Mouse (Mus musculus) erythroblast, embryonic 14.5 days (primary cell): ENCODE measurements around the gene Nphs1. TPM values are rescaled to one million over a fixed set of nuclear protein-coding genes. Genes with fewer than 3 reads are reported as not detected.

Experiments
- H3K27me3 ChIP-seq: 2 replicates; pipeline ENCODE4 v1.6.1; 2012; ENCODE audit warnings: inconsistent platforms; ENCODE audit not compliant: control insufficient read depth
- H3K36me3 ChIP-seq: 2 replicates; pipeline ENCODE4 v1.6.1; 2012; ENCODE audit warnings: mild to moderate bottlenecking, inconsistent platforms; ENCODE audit not compliant: control insufficient read depth
- H3K4me1 ChIP-seq: 2 replicates; pipeline ENCODE4 v1.6.1; 2012; ENCODE audit warnings: inconsistent platforms; ENCODE audit not compliant: control insufficient read depth
- H3K4me3 ChIP-seq: replicated peaks from 2 replicates; pipeline ENCODE3; 2012; ENCODE audit warnings: moderate library complexity, mild to moderate bottlenecking, inconsistent platforms
- H3K9me3 ChIP-seq: 2 replicates; pipeline ENCODE4 v1.6.1; 2012; ENCODE audit warnings: low read length, inconsistent platforms, mixed read lengths; ENCODE audit not compliant: control insufficient read depth
- GATA1 ChIP-seq: IDR thresholded peaks from 2 replicates; pipeline ENCODE4 v1.6.1; 2012; ENCODE audit warnings: low read length, inconsistent platforms, mixed read lengths
- TAL1 ChIP-seq: IDR thresholded peaks from 3 replicates; pipeline ENCODE4 v1.6.1; 2012; ENCODE audit warnings: low read length, inconsistent platforms, mixed read lengths
- polyA plus RNA-seq: library from polyadenylated mRNA; stranded (reverse); fragments of >175 nt; gene quantifications from 2 replicates; pipeline ENCODE4 v1.2.3, GENCODE M21; 2012

The Nphs1 gene
- polyA plus RNA-seq, 1 experiment = not detected

- peak within 1 kb of the TSS; percentile 63 for H3K4me3 ChIP-seq
- no peak for TF ChIP-seq TAL1
- TF ChIP-seq GATA1 = no peak
- no peaks in the 10 kb centered on the region for H3K9me3 ChIP-seq
- peaks cover 10% of the 10 kb centered on the region for H3K36me3 ChIP-seq
- peaks cover 27% of the 10 kb centered on the region for H3K4me1 ChIP-seq
- peaks cover 12% of the 10 kb centered on the region for H3K27me3 ChIP-seq
Observed at GRCm38 (mm10) chr7:30421175-30421889, 36.8 kb upstream of the Nphs1 start, which contains the start of gene Nfkbid. Gene Nfkbid, plus strand, starts transcription at chr7:30421732.

- Histone ChIP-seq H3K27me3 (peaks cover 12% of the 10 kb centered on the region), H3K36me3 (peaks cover 14% of the 10 kb centered on the region), H3K9me3 (no peaks in the 10 kb centered on the region), H3K4me1 (peaks cover 27% of the 10 kb centered on the region), H3K4me3 (peak overlapping the region; percentile 63)
- TF ChIP-seq GATA1 (no peak), TAL1 (no peak)
Observed at GRCm38 (mm10) chr7:30421890-30422435, 36.2 kb upstream of the Nphs1 start.

- peak overlapping the region; percentile 63 for H3K4me3 ChIP-seq
- H3K27me3 ChIP-seq = peaks cover 12% of the 10 kb centered on the region
- no peaks in the 10 kb centered on the region for H3K9me3 ChIP-seq
- H3K36me3 ChIP-seq = peaks cover 14% of the 10 kb centered on the region
- no peak for TF ChIP-seq GATA1
- no peak for TF ChIP-seq TAL1
- peaks cover 27% of the 10 kb centered on the region for H3K4me1 ChIP-seq
Observed at GRCm38 (mm10) chr7:30422560-30422959, 35.6 kb upstream of the Nphs1 start.

DNA sequence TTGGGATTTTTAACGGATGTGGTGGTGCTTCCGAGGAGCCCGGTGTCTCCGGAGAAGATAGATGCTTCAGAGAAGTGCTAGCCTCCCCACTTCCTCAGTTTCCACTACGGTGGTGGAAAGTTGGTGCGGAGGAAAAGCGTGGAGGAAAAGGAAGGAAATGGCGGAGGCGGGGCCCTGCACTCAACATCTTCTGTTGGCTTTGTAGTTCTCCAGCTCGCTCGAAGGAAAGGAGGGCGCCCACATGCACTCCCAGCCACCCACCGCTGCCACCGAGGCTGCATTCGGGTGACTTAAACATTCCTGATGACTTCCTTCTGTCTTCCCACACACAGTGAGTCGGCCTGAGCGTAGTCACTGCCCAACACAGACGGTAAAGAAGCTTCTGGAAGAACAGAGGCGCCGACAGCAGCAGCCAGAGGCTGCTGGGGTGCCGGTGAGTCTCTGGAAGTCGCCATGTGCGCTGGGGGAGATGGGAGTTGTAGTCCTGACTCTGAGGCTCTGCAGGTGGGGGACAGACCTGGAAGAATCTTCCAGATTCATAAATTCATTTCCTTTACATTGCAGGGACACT lies 35.0 kb upstream of the Nphs1 start:
- peak overlapping the region; percentile 63 for H3K4me3 ChIP-seq
- peaks cover 12% of the 10 kb centered on the region for H3K27me3 ChIP-seq
- H3K9me3 ChIP-seq = no peaks in the 10 kb centered on the region
- peaks cover 14% of the 10 kb centered on the region for H3K36me3 ChIP-seq
- H3K4me1 ChIP-seq = peaks cover 27% of the 10 kb centered on the region
- TF ChIP-seq GATA1 = no peak
- TF ChIP-seq TAL1 = no peak

DNA sequence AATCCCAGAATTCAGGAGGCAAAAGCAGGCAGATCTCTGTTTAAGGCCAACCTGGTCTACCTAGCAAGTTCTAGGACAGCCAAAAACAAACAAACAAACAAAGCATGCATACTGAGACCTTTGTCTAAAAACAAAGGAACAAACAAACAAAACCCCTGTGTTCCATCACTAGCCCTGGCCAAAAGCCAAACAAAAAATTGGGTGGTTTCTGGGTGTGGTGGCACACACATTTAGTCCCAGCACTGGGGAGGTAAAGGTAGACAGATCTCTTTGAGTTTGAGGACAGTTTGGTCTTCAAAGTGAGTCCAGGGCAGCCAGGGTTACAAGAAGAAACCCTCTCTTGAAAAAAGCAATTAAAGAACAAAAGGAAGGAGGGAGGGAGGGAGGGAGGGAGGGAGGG lies 28.8 kb upstream of the Nphs1 start:
- no peak overlapping the region for H3K4me3 ChIP-seq
- TF ChIP-seq TAL1 (no peak), GATA1 (no peak)
- no peaks in the 10 kb centered on the region for H3K4me1 ChIP-seq
- H3K36me3 ChIP-seq = peaks cover 14% of the 10 kb centered on the region
- H3K9me3 ChIP-seq = no peaks in the 10 kb centered on the region
- no peaks in the 10 kb centered on the region; the same call in 1 of the 2 replicates for H3K27me3 ChIP-seq

- no peaks in the 10 kb centered on the region for H3K4me1 ChIP-seq
- H3K4me3 ChIP-seq = no peak overlapping the region
- no peak for TF ChIP-seq TAL1
- no peak for TF ChIP-seq GATA1
- H3K27me3 ChIP-seq = no peaks in the 10 kb centered on the region; the same call in 1 of the 2 replicates
- peaks cover 13% of the 10 kb centered on the region for H3K36me3 ChIP-seq
- no peaks in the 10 kb centered on the region for H3K9me3 ChIP-seq
Observed at GRCm38 (mm10) chr7:30430191-30430590, 27.9 kb upstream of the Nphs1 start.

GRCm38 (mm10) chr7:30431793-30432192 lies 26.3 kb upstream of the Nphs1 start:
- Histone ChIP-seq H3K9me3 (no peaks in the 10 kb centered on the region), H3K4me3 (no peak overlapping the region), H3K27me3 (peaks cover 11% of the 10 kb centered on the region), H3K4me1 (no peaks in the 10 kb centered on the region), H3K36me3 (peaks cover 2% of the 10 kb centered on the region)
- TF ChIP-seq GATA1 (no peak), TAL1 (no peak)

DNA sequence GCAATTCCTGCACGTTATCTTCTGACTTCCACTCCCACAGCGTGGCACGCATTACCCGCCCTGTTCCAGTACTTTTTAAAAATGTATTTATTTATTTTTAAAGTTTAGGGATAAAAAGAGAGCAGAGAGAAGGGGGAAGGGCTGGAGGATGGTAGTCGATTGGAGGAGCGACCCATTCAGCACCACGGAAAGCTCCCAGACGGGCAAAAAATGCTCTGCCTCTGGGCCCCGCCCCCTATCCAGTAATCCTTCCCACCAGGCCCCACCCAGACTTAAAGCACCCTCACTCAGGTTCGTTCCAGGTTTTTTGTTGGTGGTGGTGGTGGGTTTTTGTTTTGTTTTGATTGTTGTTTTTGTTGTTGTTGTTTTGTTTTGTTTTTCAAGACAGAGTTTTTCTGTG lies 23.9 kb upstream of the Nphs1 start:
- TF ChIP-seq TAL1 = no peak
- TF ChIP-seq GATA1 = no peak
- Histone ChIP-seq H3K36me3 (no peaks in the 10 kb centered on the region), H3K27me3 (peaks cover 17% of the 10 kb centered on the region), H3K9me3 (no peaks in the 10 kb centered on the region), H3K4me3 (no peak overlapping the region), H3K4me1 (no peaks in the 10 kb centered on the region)

DNA sequence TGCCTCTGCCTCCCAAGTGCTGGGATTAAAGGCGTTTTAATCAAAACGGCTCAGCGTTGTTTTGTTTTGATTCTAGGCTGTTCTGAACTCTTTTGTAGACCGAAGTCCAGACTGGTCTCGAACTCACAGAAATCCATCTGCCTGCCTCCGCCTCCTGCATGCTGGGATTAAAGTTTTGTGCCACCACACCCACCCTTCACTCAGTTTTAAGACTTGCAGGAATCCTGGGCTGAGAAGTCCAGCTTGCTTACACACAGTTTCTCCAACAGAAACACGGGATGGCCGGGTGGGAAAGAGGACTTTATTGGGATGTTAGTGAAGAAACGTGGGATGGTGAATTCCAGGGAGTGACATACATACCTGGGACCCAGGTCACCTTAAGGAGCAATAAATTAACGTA lies 23.4 kb upstream of the Nphs1 start:
- H3K4me3 ChIP-seq = no peak overlapping the region
- peaks cover 17% of the 10 kb centered on the region for H3K27me3 ChIP-seq
- no peaks in the 10 kb centered on the region for H3K36me3 ChIP-seq
- TF ChIP-seq GATA1 (no peak), TAL1 (no peak)
- H3K4me1 ChIP-seq = no peaks in the 10 kb centered on the region
- no peaks in the 10 kb centered on the region for H3K9me3 ChIP-seq
